Comparison of ENCODE assay signal across 7 mouse cellular contexts in the genomic region with DNA sequence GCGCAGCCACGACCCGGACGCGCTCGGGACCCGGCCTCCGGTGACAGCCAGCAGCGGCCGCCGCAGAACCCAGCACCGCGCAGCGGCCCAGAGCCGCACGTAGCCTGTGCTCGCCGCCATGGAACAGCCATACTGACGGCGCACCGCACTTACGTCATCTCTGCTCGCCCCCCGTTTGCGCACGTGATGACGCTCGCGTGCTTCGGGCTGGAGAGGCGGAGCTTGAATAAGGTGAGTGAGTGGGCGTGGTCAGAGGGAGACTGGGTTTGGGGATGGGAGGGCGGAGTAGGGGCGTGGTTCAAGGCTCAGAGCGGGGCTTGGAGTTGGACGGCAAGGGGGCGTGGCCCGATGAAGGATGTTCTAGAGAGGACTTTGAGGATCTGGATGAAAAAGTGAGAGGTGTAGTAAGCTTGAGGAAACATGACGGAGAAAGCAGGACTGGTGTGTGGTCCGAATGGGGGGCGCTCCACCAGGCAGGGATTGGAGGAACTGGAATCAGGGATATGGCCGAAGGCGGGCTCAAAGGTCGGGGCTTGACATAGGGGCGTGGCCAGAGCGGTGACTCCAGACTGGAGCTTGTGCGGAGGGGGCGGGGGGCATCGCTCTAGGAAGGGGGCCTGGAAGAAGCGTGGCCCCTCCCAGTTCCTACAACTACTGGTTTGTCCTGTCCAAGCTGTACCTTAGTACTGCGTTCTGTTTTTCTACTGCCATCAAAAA. TPM values are rescaled to one million over a fixed set of nuclear protein-coding genes. Genes with fewer than 3 reads are reported as not detected.
DNase-seq lines count a peak whose midpoint lies in the region; ATAC-seq lines count a peak whose summit lies in the region.

Gene Lonp1, minus strand, starts transcription at position 134 of the 717 bp plus-strand sequence.

- under 1% methylated on average over 51 of the region's 51 CpGs for WGBS in embryonic facial prominence, embryonic 11.5 days
- 1% methylated on average over 51 of the region's 51 CpGs for WGBS in limb, embryonic 11.5 days
- under 1% methylated on average over 51 of the region's 51 CpGs for WGBS in midbrain, embryonic 14.5 days

- no peaks in the 10 kb centered on the region for H3K4me1 ChIP-seq in embryonic facial prominence, embryonic 11.5 days (ENCODE audit: control insufficient read depth, insufficient read depth, low read length)
- peaks cover 9% of the 10 kb centered on the region for H3K4me1 ChIP-seq in limb, embryonic 11.5 days (ENCODE audit: control insufficient read depth, insufficient read depth, low read length)
- H3K4me1 ChIP-seq in midbrain, embryonic 14.5 days (ENCODE audit: control insufficient read depth, insufficient read depth, low read length), result peaks cover 20% of the 10 kb centered on the region

- peak within 1 kb of the TSS; percentile 77 for H3K9ac ChIP-seq in embryonic facial prominence, embryonic 11.5 days (replicated peaks; ENCODE audit: low read length)
- H3K9ac ChIP-seq in limb, embryonic 11.5 days (ENCODE audit: low read length), result peak within 1 kb of the TSS; percentile 84
- peak within 1 kb of the TSS; percentile 77 for H3K9ac ChIP-seq in midbrain, embryonic 14.5 days (replicated peaks; ENCODE audit: low read length)

- peak; percentile 90 for ATAC-seq in embryonic facial prominence, embryonic 11.5 days (replicated peaks; ENCODE audit: insufficient number of reproducible peaks, low FRiP score, low TSS enrichment, low read depth)
- peak; percentile 93 for ATAC-seq in limb, embryonic 11.5 days (ENCODE audit: insufficient number of reproducible peaks, low FRiP score, low TSS enrichment, low read depth)
- ATAC-seq in midbrain, embryonic 14.5 days (ENCODE audit: low FRiP score, low TSS enrichment), result peak; percentile 94

- H3K27me3 ChIP-seq in embryonic facial prominence, embryonic 11.5 days (ENCODE audit: control insufficient read depth, insufficient read depth, low read length), result no peaks in the 10 kb centered on the region
- no peaks in the 10 kb centered on the region for H3K27me3 ChIP-seq in limb, embryonic 11.5 days (ENCODE audit: control insufficient read depth, insufficient read depth, low read length)
- no peaks in the 10 kb centered on the region for H3K27me3 ChIP-seq in midbrain, embryonic 14.5 days (ENCODE audit: control insufficient read depth, insufficient read depth, low read length)

- peak within 1 kb of the TSS; percentile 81 for H3K4me3 ChIP-seq in embryonic facial prominence, embryonic 11.5 days (ENCODE audit: low read depth, low read length)
- peak within 1 kb of the TSS; percentile 98 for H3K4me3 ChIP-seq in limb, embryonic 11.5 days (ENCODE audit: low read depth, low read length)
- H3K4me3 ChIP-seq in midbrain, embryonic 14.5 days (replicated peaks; ENCODE audit: low read depth, low read length), result peak within 1 kb of the TSS; percentile 93

- no peaks in the 10 kb centered on the region for H3K9me3 ChIP-seq in embryonic facial prominence, embryonic 11.5 days (replicated peaks; ENCODE audit: control insufficient read depth, low read length)
- no peaks in the 10 kb centered on the region for H3K9me3 ChIP-seq in limb, embryonic 11.5 days (ENCODE audit: control insufficient read depth, low read length)
- H3K9me3 ChIP-seq in midbrain, embryonic 14.5 days (ENCODE audit: control insufficient read depth, low read length), result no peaks in the 10 kb centered on the region

- H3K4me2 ChIP-seq in embryonic facial prominence, embryonic 11.5 days (ENCODE audit: low read depth, low read length), result peak within 1 kb of the TSS; percentile 76
- peak within 1 kb of the TSS; percentile 89 for H3K4me2 ChIP-seq in limb, embryonic 11.5 days (ENCODE audit: low read depth, severe bottlenecking)
- H3K4me2 ChIP-seq in midbrain, embryonic 14.5 days (ENCODE audit: low read length), result peak within 1 kb of the TSS; percentile 91

- H3K27ac ChIP-seq in embryonic facial prominence, embryonic 11.5 days (replicated peaks; ENCODE audit: low read depth, low read length), result peak within 1 kb of the TSS; percentile 59
- H3K27ac ChIP-seq in limb, embryonic 11.5 days (replicated peaks; ENCODE audit: low read depth, low read length), result peak within 1 kb of the TSS; percentile 62
- H3K27ac ChIP-seq in midbrain, embryonic 14.5 days (replicated peaks; ENCODE audit: low read depth, low read length), result peak within 1 kb of the TSS; percentile 78

- DNase-seq in adrenal gland, postnatal 14 days, result peak; percentile 98
- peak; percentile 100 for DNase-seq in embryonic facial prominence, embryonic 11.5 days (ENCODE audit: low spot score)
- peak; percentile 99 for DNase-seq in heart, adult 11 months
- DNase-seq in kidney, adult 18-20 months, result peak; percentile 99
- peak; percentile 100 for DNase-seq in limb, embryonic 11.5 days (ENCODE audit: low spot score)
- peak; percentile 100 for DNase-seq in midbrain, embryonic 14.5 days
- peak; percentile 96 to 97 for DNase-seq in spleen, adult 18-20 months

- peaks cover 2% of the 10 kb centered on the region for H3K36me3 ChIP-seq in embryonic facial prominence, embryonic 11.5 days (replicated peaks; ENCODE audit: control insufficient read depth, insufficient read depth, low read depth, low read length)
- peaks cover 10% of the 10 kb centered on the region for H3K36me3 ChIP-seq in limb, embryonic 11.5 days (ENCODE audit: control insufficient read depth, insufficient read depth, low read length)
- peaks cover 14% of the 10 kb centered on the region for H3K36me3 ChIP-seq in midbrain, embryonic 14.5 days (ENCODE audit: control insufficient read depth, insufficient read depth, low read length)

RNA-seq across cellular contexts. Expression of gene Lonp1, which starts in this region (rescaled TPM):
- total RNA-seq in adrenal gland, postnatal 14 days (2021), result 332 and 338 TPM in 2 replicates
- 48.3 and 49.5 TPM in 2 replicates for polyA plus RNA-seq in embryonic facial prominence, embryonic 11.5 days (2014; fragmentation: Nextera tagmentation; extraction: Ambion mirVana)
- polyA plus RNA-seq in limb, embryonic 11.5 days (2014; fragmentation: Nextera tagmentation; extraction: Ambion mirVana), result 61.9 and 66.3 TPM in 2 replicates
- 44.5 and 46.1 TPM in 2 replicates for polyA plus RNA-seq in midbrain, embryonic 14.5 days (2014; fragmentation: Nextera tagmentation; extraction: Ambion mirVana)

Comparison
In these comparisons a context has a peak if more than half of its experiments do, and no peak if none do; other contexts are left out.
1. Peak in every context shown above with its lines: DNase-seq, ATAC-seq, H3K4me3 ChIP-seq and H3K27ac ChIP-seq.